Mouse (Mus musculus): ENCODE data around the gene Pdss2.

Pdss2 gene

GRCm38 (mm10) chr10:43312658-43313417 is 91.6 kb downstream of the Pdss2 start:
- DNase-seq = no peak

GRCm38 (mm10) chr10:43315228-43315627 is 93.9 kb downstream of the Pdss2 start:
- DNase-seq = no peak

GRCm38 (mm10) chr10:43317327-43317951 is 96.2 kb downstream of the Pdss2 start:
- DNase-seq = no peak

- no peak for DNase-seq
Observed at GRCm38 (mm10) chr10:43321019-43321418, 99.7 kb downstream of the Pdss2 start.

GRCm38 (mm10) chr10:43322446-43323178 is 101.3 kb downstream of the Pdss2 start:
- no peak for DNase-seq

GRCm38 (mm10) chr10:43323386-43323785 is 102.1 kb downstream of the Pdss2 start:
- no peak for DNase-seq

GRCm38 (mm10) chr10:43329813-43330212 is 108.5 kb downstream of the Pdss2 start:
- DNase-seq = no peak

GRCm38 (mm10) chr10:43330691-43331090 is 109.4 kb downstream of the Pdss2 start:
- DNase-seq = no peak

GRCm38 (mm10) chr10:43331931-43332701 is 110.8 kb downstream of the Pdss2 start:
- no peak for DNase-seq

GRCm38 (mm10) chr10:43335874-43336273 is 114.6 kb downstream of the Pdss2 start:
- DNase-seq = no peak

GRCm38 (mm10) chr10:43337110-43337509 is 115.8 kb downstream of the Pdss2 start:
- DNase-seq = no peak

GRCm38 (mm10) chr10:43339811-43340210 is 118.5 kb downstream of the Pdss2 start:
- DNase-seq = no peak

- DNase-seq = no peak
Observed at GRCm38 (mm10) chr10:43349718-43350117, 128.4 kb downstream of the Pdss2 start.

- DNase-seq = no peak
Observed at GRCm38 (mm10) chr10:43357884-43358283, 136.6 kb downstream of the Pdss2 start.

GRCm38 (mm10) chr10:43362947-43363346 is 141.7 kb downstream of the Pdss2 start:
- no peak for DNase-seq

GRCm38 (mm10) chr10:43363431-43363851 is 142.2 kb downstream of the Pdss2 start:
- DNase-seq = peak; percentile 70

- no peak for DNase-seq
Observed at GRCm38 (mm10) chr10:43365909-43366308, 144.6 kb downstream of the Pdss2 start.

- DNase-seq = no peak
Observed at GRCm38 (mm10) chr10:43368611-43369010, 147.3 kb downstream of the Pdss2 start.

GRCm38 (mm10) chr10:43372315-43372714 is 151.0 kb downstream of the Pdss2 start:
- peak; percentile 67 for DNase-seq

GRCm38 (mm10) chr10:43373035-43373434 is 151.7 kb downstream of the Pdss2 start:
- DNase-seq = no peak

GRCm38 (mm10) chr10:43373666-43374065 is 152.4 kb downstream of the Pdss2 start:
- no peak for DNase-seq

GRCm38 (mm10) chr10:43375286-43375685 is 154.0 kb downstream of the Pdss2 start:
- no peak for DNase-seq

GRCm38 (mm10) chr10:43376749-43377148 is 155.5 kb downstream of the Pdss2 start:
- no peak for DNase-seq

Data from cerebellum, adult 8-10 months (tissue).